Mouse (Mus musculus): ENCODE results near the gene Vps26c. TPM values are rescaled to one million over a fixed set of nuclear protein-coding genes. Genes with fewer than 3 reads are reported as not detected.

Gene Vps26c
- polyA plus RNA-seq, 1 experiment from 2014 or later = 56.1 TPM

GRCm38 (mm10) chr16:94537159-94537527 is 10.5 kb upstream of the Vps26c start:
- Histone ChIP-seq H3K4me3 (no peak overlapping the region), H3K27me3 (ENCODE audit: poor library complexity, severe bottlenecking) (no peaks in the 10 kb centered on the region), H3K9me3 (no peaks in the 10 kb centered on the region), H3K36me3 (replicated peaks) (no peaks in the 10 kb centered on the region), H3K4me1 (no peaks in the 10 kb centered on the region), H3K27ac (no peak overlapping the region)
- 81% methylated on average over 9 of the region's 9 CpGs for WGBS
- no peak for DNase-seq (ENCODE audit: extremely low spot score, low spot score)

GRCm38 (mm10) chr16:94536417-94537158 is 10.0 kb upstream of the Vps26c start:
- 84% methylated on average over 7 of the region's 7 CpGs for WGBS
- no peaks in the 10 kb centered on the region for H3K4me1 ChIP-seq

GRCm38 (mm10) chr16:94535716-94536115 is 9.1 kb upstream of the Vps26c start:
- WGBS = 88% methylated on average over 5 of the region's 5 CpGs

More at GRCm38 (mm10) chr16:94536417-94537158, 10.0 kb upstream of the Vps26c start:
- Histone ChIP-seq H3K36me3 (replicated peaks) (no peaks in the 10 kb centered on the region), H3K27me3 (ENCODE audit: poor library complexity, severe bottlenecking) (no peaks in the 10 kb centered on the region), H3K27ac (no peak overlapping the region), H3K9me3 (no peaks in the 10 kb centered on the region), H3K4me3 (no peak overlapping the region)
- no peak for DNase-seq (ENCODE audit: extremely low spot score, low spot score)

GRCm38 (mm10) chr16:94533679-94534078 is 7.0 kb upstream of the Vps26c start:
- Histone ChIP-seq H3K9me3 (no peaks in the 10 kb centered on the region), H3K36me3 (replicated peaks) (no peaks in the 10 kb centered on the region), H3K4me3 (no peak overlapping the region), H3K27ac (no peak overlapping the region), H3K4me1 (no peaks in the 10 kb centered on the region), H3K27me3 (ENCODE audit: poor library complexity, severe bottlenecking) (no peaks in the 10 kb centered on the region)
- 85% methylated on average over 6 of the region's 6 CpGs for WGBS
- DNase-seq (ENCODE audit: extremely low spot score, low spot score) = no peak

More at GRCm38 (mm10) chr16:94535716-94536115, 9.1 kb upstream of the Vps26c start:
- Histone ChIP-seq H3K27ac (no peak overlapping the region), H3K4me3 (no peak overlapping the region), H3K9me3 (no peaks in the 10 kb centered on the region), H3K36me3 (replicated peaks) (no peaks in the 10 kb centered on the region), H3K27me3 (ENCODE audit: poor library complexity, severe bottlenecking) (no peaks in the 10 kb centered on the region), H3K4me1 (no peaks in the 10 kb centered on the region)
- DNase-seq (ENCODE audit: extremely low spot score, low spot score) = no peak

GRCm38 (mm10) chr16:94531268-94531667 is 4.6 kb upstream of the Vps26c start:
- Histone ChIP-seq H3K27me3 (ENCODE audit: poor library complexity, severe bottlenecking) (no peaks in the 10 kb centered on the region), H3K27ac (no peak overlapping the region), H3K4me3 (no peak overlapping the region), H3K36me3 (replicated peaks) (no peaks in the 10 kb centered on the region; the same call in 1 of the 2 replicates), H3K4me1 (peaks cover 9% of the 10 kb centered on the region), H3K9me3 (no peaks in the 10 kb centered on the region)
- DNase-seq (ENCODE audit: extremely low spot score, low spot score) = no peak
- WGBS = 88% methylated on average over 4 of the region's 4 CpGs

GRCm38 (mm10) chr16:94527546-94527945 is 916 bp upstream of the Vps26c start:
- no peaks in the 10 kb centered on the region; the same call in 1 of the 2 replicates for H3K36me3 ChIP-seq (replicated peaks)
- peaks cover 30% of the 10 kb centered on the region for H3K4me1 ChIP-seq
- DNase-seq (ENCODE audit: extremely low spot score, low spot score) = no peak
- peak overlapping the region; percentile 91 for H3K4me3 ChIP-seq
- peak overlapping the region; percentile 88 for H3K27ac ChIP-seq
- H3K27me3 ChIP-seq (ENCODE audit: poor library complexity, severe bottlenecking) = no peaks in the 10 kb centered on the region
- H3K9me3 ChIP-seq = no peaks in the 10 kb centered on the region
- 73% methylated on average over 3 of the region's 3 CpGs for WGBS

GRCm38 (mm10) chr16:94527152-94527534 is 513 bp upstream of the Vps26c start:
- no peaks in the 10 kb centered on the region for H3K9me3 ChIP-seq
- peak overlapping the region; percentile 91 for H3K4me3 ChIP-seq
- no peak for DNase-seq (ENCODE audit: extremely low spot score, low spot score)
- peaks cover 30% of the 10 kb centered on the region for H3K4me1 ChIP-seq
- 10% methylated on average over 13 of the region's 13 CpGs for WGBS
- H3K27me3 ChIP-seq (ENCODE audit: poor library complexity, severe bottlenecking) = no peaks in the 10 kb centered on the region
- peak overlapping the region; percentile 88 for H3K27ac ChIP-seq
- no peaks in the 10 kb centered on the region; the same call in 1 of the 2 replicates for H3K36me3 ChIP-seq (replicated peaks)

- WGBS = under 1% methylated on average over 24 of the region's 24 CpGs
- no peak for DNase-seq (ENCODE audit: extremely low spot score, low spot score)
- H3K4me3 ChIP-seq = peak overlapping the region; percentile 91
- H3K36me3 ChIP-seq (replicated peaks) = no peaks in the 10 kb centered on the region; the same call in 1 of the 2 replicates
- no peaks in the 10 kb centered on the region for H3K27me3 ChIP-seq (ENCODE audit: poor library complexity, severe bottlenecking)
- H3K9me3 ChIP-seq = no peaks in the 10 kb centered on the region
- peaks cover 30% of the 10 kb centered on the region for H3K4me1 ChIP-seq
- H3K27ac ChIP-seq = peak overlapping the region; percentile 88
These were observed 681 bp downstream of the Vps26c start for GRCm38 (mm10) chr16:94525955-94526343.

GRCm38 (mm10) chr16:94524691-94525090 is 1.9 kb downstream of the Vps26c start:
- H3K27ac ChIP-seq = no peak overlapping the region
- H3K36me3 ChIP-seq (replicated peaks) = no peaks in the 10 kb centered on the region; the same call in 1 of the 2 replicates
- peaks cover 30% of the 10 kb centered on the region for H3K4me1 ChIP-seq
- DNase-seq (ENCODE audit: extremely low spot score, low spot score) = no peak
- WGBS = 86% methylated on average over 9 of the region's 9 CpGs
- no peaks in the 10 kb centered on the region for H3K27me3 ChIP-seq (ENCODE audit: poor library complexity, severe bottlenecking)
- H3K4me3 ChIP-seq = peak overlapping the region; percentile 91
- no peaks in the 10 kb centered on the region for H3K9me3 ChIP-seq

GRCm38 (mm10) chr16:94523594-94524377 is 2.8 kb downstream of the Vps26c start:
- 78% methylated on average over 6 of the region's 6 CpGs for WGBS
- H3K4me1 ChIP-seq = peaks cover 30% of the 10 kb centered on the region
- no peaks in the 10 kb centered on the region for H3K27me3 ChIP-seq (ENCODE audit: poor library complexity, severe bottlenecking)
- H3K27ac ChIP-seq = no peak overlapping the region
- DNase-seq (ENCODE audit: extremely low spot score, low spot score) = no peak
- H3K9me3 ChIP-seq = no peaks in the 10 kb centered on the region
- peaks cover 4% of the 10 kb centered on the region; the same call in 1 of the 2 replicates for H3K36me3 ChIP-seq (replicated peaks)
- H3K4me3 ChIP-seq = no peak overlapping the region

GRCm38 (mm10) chr16:94519028-94519427 is 7.6 kb downstream of the Vps26c start:
- no peak for DNase-seq (ENCODE audit: extremely low spot score, low spot score)
- peaks cover 10% of the 10 kb centered on the region for H3K4me1 ChIP-seq
- H3K4me3 ChIP-seq = no peak overlapping the region
- H3K36me3 ChIP-seq (replicated peaks) = peaks cover 20% of the 10 kb centered on the region; the same call in 1 of the 2 replicates
- WGBS = 78% methylated on average over 6 of the region's 6 CpGs
- no peak overlapping the region for H3K27ac ChIP-seq
- no peaks in the 10 kb centered on the region for H3K9me3 ChIP-seq
- H3K27me3 ChIP-seq (ENCODE audit: poor library complexity, severe bottlenecking) = no peaks in the 10 kb centered on the region

GRCm38 (mm10) chr16:94517606-94518005 is 9.0 kb downstream of the Vps26c start:
- Histone ChIP-seq H3K4me3 (no peak overlapping the region), H3K36me3 (replicated peaks) (peaks cover 27% of the 10 kb centered on the region; the same call in 1 of the 2 replicates), H3K4me1 (peaks cover 4% of the 10 kb centered on the region; the same call in 1 of the 2 replicates), H3K27me3 (ENCODE audit: poor library complexity, severe bottlenecking) (no peaks in the 10 kb centered on the region), H3K9me3 (no peaks in the 10 kb centered on the region), H3K27ac (no peak overlapping the region)
- 93% methylated on average over 2 of the region's 2 CpGs for WGBS
- no peak for DNase-seq (ENCODE audit: extremely low spot score, low spot score)

- peaks cover 73% of the 10 kb centered on the region for H3K36me3 ChIP-seq (replicated peaks)
- no peak overlapping the region for H3K27ac ChIP-seq
- H3K4me3 ChIP-seq = no peak overlapping the region
- no peaks in the 10 kb centered on the region for H3K9me3 ChIP-seq
- H3K27me3 ChIP-seq (ENCODE audit: poor library complexity, severe bottlenecking) = no peaks in the 10 kb centered on the region
- 86% methylated on average over 2 of the region's 2 CpGs for WGBS
- no peak for DNase-seq (ENCODE audit: extremely low spot score, low spot score)
- 0 out of 2 replicates have a peak, but pooled peaks cover under 1% of the 10 kb centered on the region for H3K4me1 ChIP-seq
These were observed 16.6 kb downstream of the Vps26c start for GRCm38 (mm10) chr16:94509983-94510382.
